22 mouse cellular contexts compared by ENCODE assay signal in the genomic region with DNA sequence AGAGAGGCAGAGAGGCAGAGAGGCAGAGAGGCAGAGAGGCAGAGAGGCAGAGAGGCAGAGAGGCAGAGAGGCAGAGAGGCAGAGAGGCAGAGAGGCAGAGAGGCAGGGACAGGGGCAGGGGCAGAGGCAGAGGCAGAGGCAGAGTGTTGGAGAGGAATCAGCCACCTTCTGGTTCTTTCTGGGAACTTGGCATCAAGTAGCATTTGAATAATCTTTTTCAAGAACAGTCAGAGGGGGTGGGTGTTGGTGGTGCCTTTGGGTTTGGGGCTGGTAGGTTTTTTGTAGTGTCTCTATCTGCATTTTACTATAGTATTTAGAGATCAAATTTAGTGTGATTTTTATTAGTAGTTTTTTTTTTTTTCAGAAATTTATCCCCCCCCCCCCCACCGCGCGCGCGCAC.
"Had no signal": no experiment of that assay in that cellular context is flagged by ENCODE, and none has a peak within 500 bp of the region (broad histone marks: within the 10 kb centered on the region; RNA-seq: fewer than 3 reads in every experiment).

No protein-coding gene starts in this region.

- DNase-seq: heart, postnatal 10 days; heart, postnatal 14 days; heart, postnatal 36 days; heart, postnatal 4 days; kidney, adult 11 months; kidney, adult 18-20 months; kidney, adult 2 months; kidney, adult 8-10 months; kidney, adult 9 months; kidney, postnatal 10 days; kidney, postnatal 14 days; kidney, postnatal 25 days; kidney, postnatal 36 days; kidney, postnatal 4 days; layer of hippocampus, adult 9-11 months; layer of hippocampus, postnatal 36 days had no signal

- ATAC-seq: hindbrain, embryonic 16.5 days; hindbrain, postnatal 0 days; inflammation-experienced regulatory T-cells, adult 6 months; intestine, embryonic 15.5 days; intestine, embryonic 16.5 days; intestine, postnatal 0 days had no signal
